Mouse (Mus musculus) erythroblast, embryonic 14.5 days (primary cell): ENCODE measurements around the gene Fam178b. TPM values are rescaled to one million over a fixed set of nuclear protein-coding genes. Genes with fewer than 3 reads are reported as not detected.
A peak's percentile ranks its signal among the peaks of the same experiment; 100 is the strongest.

ENCODE experiments used
- H3K27me3 ChIP-seq: 2 replicates; pipeline ENCODE4 v1.6.1; 2012; ENCODE audit warnings: inconsistent platforms; ENCODE audit not compliant: control insufficient read depth
- H3K36me3 ChIP-seq: 2 replicates; pipeline ENCODE4 v1.6.1; 2012; ENCODE audit warnings: mild to moderate bottlenecking, inconsistent platforms; ENCODE audit not compliant: control insufficient read depth
- H3K4me1 ChIP-seq: 2 replicates; pipeline ENCODE4 v1.6.1; 2012; ENCODE audit warnings: inconsistent platforms; ENCODE audit not compliant: control insufficient read depth
- H3K4me3 ChIP-seq: replicated peaks from 2 replicates; pipeline ENCODE3; 2012; ENCODE audit warnings: moderate library complexity, mild to moderate bottlenecking, inconsistent platforms
- H3K9me3 ChIP-seq: 2 replicates; pipeline ENCODE4 v1.6.1; 2012; ENCODE audit warnings: low read length, inconsistent platforms, mixed read lengths; ENCODE audit not compliant: control insufficient read depth
- GATA1 ChIP-seq: IDR thresholded peaks from 2 replicates; pipeline ENCODE4 v1.6.1; 2012; ENCODE audit warnings: low read length, inconsistent platforms, mixed read lengths
- TAL1 ChIP-seq: IDR thresholded peaks from 3 replicates; pipeline ENCODE4 v1.6.1; 2012; ENCODE audit warnings: low read length, inconsistent platforms, mixed read lengths
- polyA plus RNA-seq: library from polyadenylated mRNA; stranded (reverse); fragments of >175 nt; gene quantifications from 2 replicates; pipeline ENCODE4 v1.2.3, GENCODE M21; 2012

Fam178b gene
- polyA plus RNA-seq: 0.04 TPM in 2 replicates

GRCm38 (mm10) chr1:36682620-36683355, at the start of gene Fam178b:
TSS of gene Fam178b (minus strand) at chr1:36683183.
- no peaks in the 10 kb centered on the region for H3K36me3 ChIP-seq
- no peaks in the 10 kb centered on the region for H3K9me3 ChIP-seq
- H3K4me3 ChIP-seq: no peak within 1 kb of the TSS
- TF ChIP-seq GATA1 (no peak), TAL1 (no peak)
- H3K4me1 ChIP-seq: no peaks in the 10 kb centered on the region; the same call in 1 of the 2 replicates
- no peaks in the 10 kb centered on the region for H3K27me3 ChIP-seq

- TF ChIP-seq TAL1: no peak
- no peak for TF ChIP-seq GATA1
- Histone ChIP-seq H3K4me3 (no peak overlapping the region), H3K27me3 (no peaks in the 10 kb centered on the region; the same call in 1 of the 2 replicates)
Measured at GRCm38 (mm10) chr1:36724057-36724431, 41.1 kb upstream of the Fam178b start.

GRCm38 (mm10) chr1:36723146-36724056, 40.4 kb upstream of the Fam178b start:
- TF ChIP-seq GATA1 (no peak), TAL1 (no peak)
- H3K4me3 ChIP-seq: no peak overlapping the region
- no peaks in the 10 kb centered on the region for H3K36me3 ChIP-seq
- H3K9me3 ChIP-seq: no peaks in the 10 kb centered on the region
- H3K4me1 ChIP-seq: no peaks in the 10 kb centered on the region
- no peaks in the 10 kb centered on the region; the same call in 1 of the 2 replicates for H3K27me3 ChIP-seq

More at GRCm38 (mm10) chr1:36724057-36724431, 41.1 kb upstream of the Fam178b start:
- Histone ChIP-seq H3K36me3 (no peaks in the 10 kb centered on the region), H3K4me1 (no peaks in the 10 kb centered on the region), H3K9me3 (no peaks in the 10 kb centered on the region)

- Histone ChIP-seq H3K36me3 (no peaks in the 10 kb centered on the region), H3K9me3 (peaks cover 6% of the 10 kb centered on the region; the same call in 1 of the 2 replicates), H3K4me3 (no peak overlapping the region), H3K4me1 (no peaks in the 10 kb centered on the region), H3K27me3 (no peaks in the 10 kb centered on the region; the same call in none of the 2 replicates)
- TF ChIP-seq GATA1 (no peak), TAL1 (no peak)
Measured at GRCm38 (mm10) chr1:36718786-36719185, 35.8 kb upstream of the Fam178b start.

GRCm38 (mm10) chr1:36714311-36714710, 31.3 kb upstream of the Fam178b start, which contains the start of gene Actr1b:
TSS of gene Actr1b (minus strand) at chr1:36714422.
- Histone ChIP-seq H3K4me3 (no peak within 1 kb of the TSS), H3K4me1 (peaks cover 10% of the 10 kb centered on the region), H3K27me3 (no peaks in the 10 kb centered on the region; the same call in none of the 2 replicates), H3K36me3 (no peaks in the 10 kb centered on the region), H3K9me3 (peaks cover 12% of the 10 kb centered on the region)
- TF ChIP-seq TAL1: no peak
- no peak for TF ChIP-seq GATA1

GRCm38 (mm10) chr1:36711104-36711503, 28.1 kb upstream of the Fam178b start:
- peaks cover 36% of the 10 kb centered on the region for H3K4me1 ChIP-seq
- H3K27me3 ChIP-seq: no peaks in the 10 kb centered on the region; the same call in 1 of the 2 replicates
- peaks cover 12% of the 10 kb centered on the region for H3K9me3 ChIP-seq
- peaks cover 19% of the 10 kb centered on the region for H3K36me3 ChIP-seq
- no peak overlapping the region for H3K4me3 ChIP-seq
- TF ChIP-seq TAL1 (no peak), GATA1 (no peak)

GRCm38 (mm10) chr1:36709854-36710280, 26.9 kb upstream of the Fam178b start, which contains the start of gene 4933424G06Rik:
TSS of gene 4933424G06Rik (plus strand) at chr1:36710149.
- no peak for TF ChIP-seq TAL1
- no peak for TF ChIP-seq GATA1
- Histone ChIP-seq H3K36me3 (peaks cover 32% of the 10 kb centered on the region), H3K27me3 (no peaks in the 10 kb centered on the region; the same call in 1 of the 2 replicates), H3K4me1 (peaks cover 43% of the 10 kb centered on the region), H3K9me3 (peaks cover 12% of the 10 kb centered on the region), H3K4me3 (peak within 1 kb of the TSS; percentile 97)

- H3K27me3 ChIP-seq: no peaks in the 10 kb centered on the region; the same call in 1 of the 2 replicates
- peaks cover 38% of the 10 kb centered on the region for H3K36me3 ChIP-seq
- H3K9me3 ChIP-seq: peaks cover 11% of the 10 kb centered on the region
- TF ChIP-seq TAL1: no peak
- TF ChIP-seq GATA1: no peak
- peak overlapping the region; percentile 97 for H3K4me3 ChIP-seq
- peaks cover 45% of the 10 kb centered on the region for H3K4me1 ChIP-seq
Measured at GRCm38 (mm10) chr1:36709055-36709853, 26.3 kb upstream of the Fam178b start.
